Mouse (Mus musculus) bone marrow, adult 2 months (tissue): ENCODE data around the gene Ulk1. TPM values are rescaled to one million over a fixed set of nuclear protein-coding genes. Genes with fewer than 3 reads are reported as not detected.

ENCODE experiments used
- H3K27ac ChIP-seq: fragments of 200-500 bp; 2 replicates; pipeline ENCODE4 v1.5.1; 2012; ENCODE audit warnings: low read depth, mild to moderate bottlenecking, control low read depth, inconsistent platforms, low read length; ENCODE audit not compliant: control insufficient read depth, poor library complexity, insufficient read depth
- H3K4me1 ChIP-seq: fragments of 200-500 bp; 2 replicates; pipeline ENCODE4 v1.6.1; 2011; ENCODE audit warnings: low read length; ENCODE audit not compliant: control insufficient read depth, insufficient read depth
- H3K4me3 ChIP-seq: fragments of 200-500 bp; replicated peaks from 2 replicates; pipeline ENCODE3; 2011; ENCODE audit warnings: mild to moderate bottlenecking, low read depth, low read length, control low read depth; ENCODE audit not compliant: control insufficient read depth
- CTCF ChIP-seq: fragments of 200-500 bp; IDR thresholded peaks from 2 replicates; pipeline ENCODE4 v1.5.1; 2011; ENCODE audit warnings: low read length, control low read depth; ENCODE audit not compliant: control insufficient read depth, insufficient read depth
- POLR2A ChIP-seq: fragments of 200-500 bp; IDR thresholded peaks from 2 replicates; pipeline ENCODE4 v1.6.1; 2011; ENCODE audit warnings: low read depth, mild to moderate bottlenecking, control low read depth, low read length, borderline replicate concordance; ENCODE audit not compliant: control insufficient read depth
- WGBS: fragments of 180-500 bp; shearing (Covaris S2); methylation state at CpG from one replicate; pipeline ENCODE4 v1.1.7; 2018; 5-methylcytosine and 5-hydroxymethylcytosine counted together
- polyA plus RNA-seq: library from polyadenylated mRNA; stranded (reverse); fragments of >200 nt; gene quantifications from 2 replicates; pipeline ENCODE4 v1.2.4, GENCODE M21; 2011; ENCODE audit warnings: low replicate concordance; ENCODE audit not compliant: missing spikeins, insufficient read depth, insufficient read length

The Ulk1 gene
- 25.6 and 64.6 TPM in 2 replicates for polyA plus RNA-seq

- Histone ChIP-seq H3K4me3 (peak within 1 kb of the TSS; percentile 93), H3K27ac (peak within 1 kb of the TSS; percentile 92), H3K4me1 (no peaks in the 10 kb centered on the region; the same call in 1 of the 2 replicates)
- TF ChIP-seq CTCF (no peak), POLR2A (peak; percentile 97)
- WGBS, result under 1% methylated on average over 80 of the region's 80 CpGs
These were observed at the start of gene Ulk1 for GRCm38 (mm10) chr5:110809667-110810325. TSS of gene Ulk1 (minus strand) at chr5:110810097.

GRCm38 (mm10) chr5:110859013-110859650 lies 49.2 kb upstream of the Ulk1 start:
- H3K27ac ChIP-seq, result no peak overlapping the region
- no peak overlapping the region for H3K4me3 ChIP-seq
- H3K4me1 ChIP-seq, result no peaks in the 10 kb centered on the region; the same call in 1 of the 2 replicates
- WGBS, result 59% methylated on average over 13 of the region's 13 CpGs
- TF ChIP-seq POLR2A, result no peak
- no peak for TF ChIP-seq CTCF

- Histone ChIP-seq H3K4me1 (no peaks in the 10 kb centered on the region), H3K4me3 (no peak overlapping the region), H3K27ac (no peak overlapping the region)
- TF ChIP-seq CTCF (no peak), POLR2A (no peak)
- WGBS, result 93% methylated on average over 5 of the region's 5 CpGs
These were observed 47.2 kb upstream of the Ulk1 start for GRCm38 (mm10) chr5:110857091-110857490.

DNA sequence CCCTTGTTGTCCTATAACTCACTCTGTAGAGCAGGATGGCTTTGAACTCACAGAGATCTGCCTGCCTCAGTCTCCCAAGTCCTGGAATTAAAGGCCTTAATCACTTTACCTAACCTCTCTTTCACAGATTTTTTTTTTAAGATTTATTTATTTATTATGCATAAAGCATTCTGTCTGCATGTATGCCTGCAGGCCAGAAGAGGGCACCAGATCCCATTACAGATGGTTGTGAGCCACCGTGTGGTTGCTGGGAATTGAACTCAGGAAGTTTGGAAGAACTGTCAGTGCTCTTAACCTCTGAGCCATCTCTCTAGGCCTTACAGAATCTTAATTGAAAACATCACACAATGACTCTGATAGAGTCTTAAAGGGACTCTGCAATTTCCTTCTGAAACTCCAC lies 43.1 kb upstream of the Ulk1 start:
- H3K27ac ChIP-seq, result no peak overlapping the region
- H3K4me3 ChIP-seq, result no peak overlapping the region
- TF ChIP-seq CTCF (peak; percentile 14; the same call in 1 of the 2 replicates), POLR2A (no peak)
- 58% methylated on average over 1 of the region's 1 CpGs for WGBS
- no peaks in the 10 kb centered on the region for H3K4me1 ChIP-seq

DNA sequence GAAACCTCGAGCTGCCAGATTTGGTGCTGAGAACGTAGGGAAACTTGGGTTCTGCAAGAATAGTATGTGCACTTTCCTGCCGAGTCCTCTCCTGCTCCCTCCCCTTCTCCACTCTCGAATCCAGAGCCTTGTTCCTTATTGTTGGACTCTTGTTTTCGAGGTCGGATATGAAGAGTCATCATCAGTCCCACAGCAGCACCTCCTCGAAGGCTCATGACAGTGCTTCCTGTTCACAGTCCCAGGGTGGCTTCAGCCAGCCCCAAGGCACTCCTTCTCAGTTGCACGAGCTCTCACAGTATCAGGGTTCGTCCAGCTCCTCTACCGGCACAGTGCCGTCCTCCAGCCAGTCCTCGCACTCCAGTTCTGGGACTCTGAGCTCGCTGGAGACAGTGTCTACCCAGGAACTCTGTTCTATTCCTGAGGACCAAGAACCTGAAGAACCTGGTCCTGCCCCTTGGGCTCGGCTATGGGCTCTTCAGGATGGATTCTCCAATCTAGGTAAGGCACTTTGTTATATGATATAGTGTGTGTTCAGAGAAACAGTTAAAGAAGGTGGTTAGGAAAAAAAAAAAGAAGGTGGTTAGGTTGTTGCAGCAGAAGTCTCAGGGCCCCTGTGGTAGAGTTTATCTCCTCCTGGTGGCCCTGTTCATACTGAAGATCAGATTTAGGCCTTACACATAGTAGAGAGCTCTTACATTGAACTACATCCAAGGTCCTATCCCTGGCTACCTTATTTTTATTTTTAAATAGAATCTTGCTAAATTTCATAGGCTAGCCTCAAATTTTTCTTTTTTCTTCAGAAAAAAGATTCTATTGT lies 31.4 kb upstream of the Ulk1 start:
- H3K4me3 ChIP-seq, result peak overlapping the region; percentile 48
- WGBS, result 73% methylated on average over 14 of the region's 14 CpGs
- H3K27ac ChIP-seq, result no peak overlapping the region
- H3K4me1 ChIP-seq, result no peaks in the 10 kb centered on the region; the same call in 1 of the 2 replicates
- TF ChIP-seq CTCF (no peak), POLR2A (no peak)

- no peak for TF ChIP-seq POLR2A
- TF ChIP-seq CTCF, result peak; percentile 38; the same call in 1 of the 2 replicates
These were observed 30.6 kb upstream of the Ulk1 start for GRCm38 (mm10) chr5:110840465-110840864.

GRCm38 (mm10) chr5:110839678-110840365 lies 29.9 kb upstream of the Ulk1 start, which contains the start of the genes Hscb and Chek2:
TSS of gene Hscb (minus strand) at chr5:110839777.
TSS of gene Chek2 (plus strand) at chr5:110839979.
- under 1% methylated on average over 41 of the region's 41 CpGs for WGBS
- peaks cover 1% of the 10 kb centered on the region; the same call in 1 of the 2 replicates for H3K4me1 ChIP-seq
- peak; percentile 91; the same call in 1 of the 2 replicates for TF ChIP-seq POLR2A
- no peak; the same call in 1 of the 2 replicates for TF ChIP-seq CTCF

More at GRCm38 (mm10) chr5:110840465-110840864, 30.6 kb upstream of the Ulk1 start:
- peak overlapping the region; percentile 53; the same call in 1 of the 2 replicates for H3K27ac ChIP-seq
- H3K4me1 ChIP-seq, result no peaks in the 10 kb centered on the region; the same call in 1 of the 2 replicates
- WGBS, result 2% methylated on average over 4 of the region's 4 CpGs
- H3K4me3 ChIP-seq, result peak overlapping the region; percentile 80

More at GRCm38 (mm10) chr5:110839678-110840365, 29.9 kb upstream of the Ulk1 start, which contains the start of the genes Hscb and Chek2:
- Histone ChIP-seq H3K27ac (peak within 1 kb of the TSS; percentile 83), H3K4me3 (peak within 1 kb of the TSS; percentile 91)
